Mouse (Mus musculus): ENCODE measurements around the gene Rassf2. TPM values are rescaled to one million over a fixed set of nuclear protein-coding genes. Genes with fewer than 3 reads are reported as not detected.

The Rassf2 gene
- polyA plus RNA-seq (2011; ENCODE audit: insufficient read length, low read depth, missing spikeins), result 3.6 and 11.9 TPM in 2 replicates

- peak; percentile 18; the same call in 1 of the 2 replicates for TF ChIP-seq POLR2A (IDR thresholded peaks at IDR 0.05; ENCODE audit: low read depth, low read length)
- no peak for TF ChIP-seq CTCF (IDR thresholded peaks at IDR 0.05; ENCODE audit: borderline replicate concordance, insufficient read depth, low read length)
- H3K4me1 ChIP-seq (ENCODE audit: control insufficient read depth, insufficient read depth, low read length), result no peaks in the 10 kb centered on the region
- no peak within 1 kb of the TSS for H3K27ac ChIP-seq (ENCODE audit: insufficient read depth, low read length)
- peak within 1 kb of the TSS; percentile 50 for H3K4me3 ChIP-seq (ENCODE audit: insufficient read depth, low read length)
These were observed at the start of gene Rassf2 for GRCm38 (mm10) chr2:132029646-132030417. Rassf2 (minus strand) TSS chr2:132030258.

GRCm38 (mm10) chr2:132079139-132079538 is 49.1 kb upstream of the Rassf2 start:
- TF ChIP-seq CTCF (IDR thresholded peaks at IDR 0.05; ENCODE audit: borderline replicate concordance, insufficient read depth, low read length), result no peak
- Histone ChIP-seq H3K4me3 (ENCODE audit: insufficient read depth, low read length) (no peak overlapping the region), H3K27ac (ENCODE audit: insufficient read depth, low read length) (no peak overlapping the region), H3K4me1 (ENCODE audit: control insufficient read depth, insufficient read depth, low read length) (peaks cover 1% of the 10 kb centered on the region)

- TF ChIP-seq POLR2A (IDR thresholded peaks at IDR 0.05; ENCODE audit: low read depth, low read length), result no peak
- no peak for TF ChIP-seq CTCF (IDR thresholded peaks at IDR 0.05; ENCODE audit: borderline replicate concordance, insufficient read depth, low read length)
- Histone ChIP-seq H3K4me3 (ENCODE audit: insufficient read depth, low read length) (no peak overlapping the region), H3K4me1 (ENCODE audit: control insufficient read depth, insufficient read depth, low read length) (no peaks in the 10 kb centered on the region), H3K27ac (ENCODE audit: insufficient read depth, low read length) (no peak overlapping the region)
These were observed 43.0 kb upstream of the Rassf2 start for GRCm38 (mm10) chr2:132073052-132073451.

- TF ChIP-seq CTCF (IDR thresholded peaks at IDR 0.05; ENCODE audit: borderline replicate concordance, insufficient read depth, low read length) (no peak), POLR2A (IDR thresholded peaks at IDR 0.05; ENCODE audit: low read depth, low read length) (no peak)
- Histone ChIP-seq H3K27ac (ENCODE audit: insufficient read depth, low read length) (no peak overlapping the region), H3K4me3 (ENCODE audit: insufficient read depth, low read length) (no peak overlapping the region), H3K4me1 (ENCODE audit: control insufficient read depth, insufficient read depth, low read length) (no peaks in the 10 kb centered on the region)
These were observed 40.1 kb upstream of the Rassf2 start for GRCm38 (mm10) chr2:132069985-132070735.

GRCm38 (mm10) chr2:132064185-132064831 is 34.2 kb upstream of the Rassf2 start:
- H3K4me1 ChIP-seq (ENCODE audit: control insufficient read depth, insufficient read depth, low read length), result no peaks in the 10 kb centered on the region
- no peak overlapping the region for H3K4me3 ChIP-seq (ENCODE audit: insufficient read depth, low read length)
- no peak overlapping the region for H3K27ac ChIP-seq (ENCODE audit: insufficient read depth, low read length)
- TF ChIP-seq CTCF (IDR thresholded peaks at IDR 0.05; ENCODE audit: borderline replicate concordance, insufficient read depth, low read length), result peak; percentile 13; the same call in 1 of the 2 replicates
- TF ChIP-seq POLR2A (IDR thresholded peaks at IDR 0.05; ENCODE audit: low read depth, low read length), result no peak

- TF ChIP-seq CTCF (IDR thresholded peaks at IDR 0.05; ENCODE audit: borderline replicate concordance, insufficient read depth, low read length), result no peak
- TF ChIP-seq POLR2A (IDR thresholded peaks at IDR 0.05; ENCODE audit: low read depth, low read length), result no peak
These were observed 33.7 kb upstream of the Rassf2 start for GRCm38 (mm10) chr2:132063776-132064175.

GRCm38 (mm10) chr2:132061884-132062283 is 31.8 kb upstream of the Rassf2 start:
- Histone ChIP-seq H3K4me1 (ENCODE audit: control insufficient read depth, insufficient read depth, low read length) (no peaks in the 10 kb centered on the region), H3K4me3 (ENCODE audit: insufficient read depth, low read length) (no peak overlapping the region), H3K27ac (ENCODE audit: insufficient read depth, low read length) (no peak overlapping the region)
- TF ChIP-seq CTCF (IDR thresholded peaks at IDR 0.05; ENCODE audit: borderline replicate concordance, insufficient read depth, low read length), result no peak
- TF ChIP-seq POLR2A (IDR thresholded peaks at IDR 0.05; ENCODE audit: low read depth, low read length), result no peak

More at GRCm38 (mm10) chr2:132063776-132064175, 33.7 kb upstream of the Rassf2 start:
- no peak overlapping the region for H3K27ac ChIP-seq (ENCODE audit: insufficient read depth, low read length)
- no peaks in the 10 kb centered on the region for H3K4me1 ChIP-seq (ENCODE audit: control insufficient read depth, insufficient read depth, low read length)
- no peak overlapping the region for H3K4me3 ChIP-seq (ENCODE audit: insufficient read depth, low read length)

- Histone ChIP-seq H3K4me1 (ENCODE audit: control insufficient read depth, insufficient read depth, low read length) (no peaks in the 10 kb centered on the region), H3K27ac (ENCODE audit: insufficient read depth, low read length) (no peak overlapping the region), H3K4me3 (ENCODE audit: insufficient read depth, low read length) (no peak overlapping the region)
- no peak for TF ChIP-seq POLR2A (IDR thresholded peaks at IDR 0.05; ENCODE audit: low read depth, low read length)
- TF ChIP-seq CTCF (IDR thresholded peaks at IDR 0.05; ENCODE audit: borderline replicate concordance, insufficient read depth, low read length), result peak; percentile 38; the same call in 1 of the 2 replicates
These were observed 29.9 kb upstream of the Rassf2 start for GRCm38 (mm10) chr2:132059919-132060318.

GRCm38 (mm10) chr2:132055349-132055753 is 25.3 kb upstream of the Rassf2 start:
- no peaks in the 10 kb centered on the region for H3K4me1 ChIP-seq (ENCODE audit: control insufficient read depth, insufficient read depth, low read length)
- no peak overlapping the region for H3K4me3 ChIP-seq (ENCODE audit: insufficient read depth, low read length)
- H3K27ac ChIP-seq (ENCODE audit: insufficient read depth, low read length), result no peak overlapping the region
- TF ChIP-seq CTCF (IDR thresholded peaks at IDR 0.05; ENCODE audit: borderline replicate concordance, insufficient read depth, low read length), result no peak
- TF ChIP-seq POLR2A (IDR thresholded peaks at IDR 0.05; ENCODE audit: low read depth, low read length), result no peak

Measured in embryonic fibroblast, embryonic 13.5 days (primary cell).